Mouse (Mus musculus): ENCODE data around the gene Arl5a.

DNA sequence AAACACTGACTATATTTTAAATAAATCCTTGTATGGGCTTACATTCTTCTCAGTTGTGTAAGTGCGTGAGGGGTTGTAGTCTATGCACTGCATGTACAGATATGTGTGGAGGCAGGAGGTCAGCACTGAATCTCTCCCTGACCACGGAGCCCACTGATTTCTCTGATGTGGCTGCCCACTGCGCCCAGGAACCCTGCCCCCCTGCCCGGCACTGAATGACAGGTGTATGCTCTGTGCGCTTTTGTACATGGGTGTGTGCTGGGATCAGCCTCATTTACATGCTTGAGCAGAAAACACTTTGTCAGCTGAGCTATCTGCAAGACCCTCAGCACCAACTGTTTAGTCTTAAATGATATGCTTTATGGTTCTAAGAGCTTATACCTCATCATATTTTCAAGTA is 19.5 kb downstream of the Arl5a start:
- TF ChIP-seq CTCF (IDR thresholded peaks at IDR 0.05; ENCODE audit: low read depth) (no peak), EP300 (IDR thresholded peaks at IDR 0.05; ENCODE audit: low read depth) (no peak)
